Mouse (Mus musculus) embryonic facial prominence, embryonic 11.5 days (tissue): ENCODE results near the gene Ect2l. TPM values are rescaled to one million over a fixed set of nuclear protein-coding genes. Genes with fewer than 3 reads are reported as not detected.

Source experiments
- ATAC-seq: fragments of 200-750 bp; cut with Nextera tagmentation; replicated peaks from 2 replicates; pipeline ENCODE4 v1.8.0; 2017; ENCODE audit warnings: low read depth; ENCODE audit not compliant: insufficient number of reproducible peaks, low FRiP score, low TSS enrichment
- DNase-seq: peaks from one replicate; pipeline ENCODE4 v3.0.0-alpha.2; 2015; ENCODE audit warnings: low spot score
- H3K27ac ChIP-seq: fragments of 300-500 bp; sonication (generic); replicated peaks from 2 replicates; pipeline ENCODE4 v1.5.1; 2014; ENCODE audit warnings: mild to moderate bottlenecking, low read depth, low read length, control low read depth
- H3K27me3 ChIP-seq: fragments of 300-500 bp; sonication (generic); 2 replicates; pipeline ENCODE4 v1.6.1; 2014; ENCODE audit warnings: mild to moderate bottlenecking, low read length, moderate library complexity, mixed read lengths; ENCODE audit not compliant: control insufficient read depth, insufficient read depth
- H3K36me3 ChIP-seq: fragments of 300-500 bp; sonication (generic); replicated peaks from 2 replicates; pipeline ENCODE4 v1.6.1; 2014; ENCODE audit warnings: low read depth, mild to moderate bottlenecking, low read length, moderate library complexity, mixed read lengths; ENCODE audit not compliant: control insufficient read depth, insufficient read depth
- H3K4me1 ChIP-seq: fragments of 300-500 bp; sonication (generic); 2 replicates; pipeline ENCODE4 v1.6.1; 2014; ENCODE audit warnings: low read length, mixed read lengths; ENCODE audit not compliant: control insufficient read depth, insufficient read depth
- H3K4me2 ChIP-seq: fragments of 300-500 bp; sonication (generic); 2 replicates; pipeline ENCODE4 v1.6.1; 2014; ENCODE audit warnings: low read depth, mild to moderate bottlenecking, control low read depth, low read length, moderate library complexity
- H3K4me3 ChIP-seq: fragments of 300-500 bp; sonication (generic); 2 replicates; pipeline ENCODE4 v1.5.1; 2014; ENCODE audit warnings: low read depth, low read length, control low read depth
- H3K9ac ChIP-seq: fragments of 300-500 bp; sonication (generic); replicated peaks from 2 replicates; pipeline ENCODE4 v1.6.1; 2014; ENCODE audit warnings: mild to moderate bottlenecking, control low read depth, low read length
- H3K9me3 ChIP-seq: fragments of 300-500 bp; sonication (generic); replicated peaks from 2 replicates; pipeline ENCODE4 v1.6.1; 2016; ENCODE audit warnings: mild to moderate bottlenecking, low read length, inconsistent platforms, mixed read lengths; ENCODE audit not compliant: control insufficient read depth
- WGBS: fragments of 180-500 bp; shearing (Covaris S2); extraction: QIAGEN DNeasy Blood & Tissue Kit; methylation state at CpG from one replicate; pipeline ENCODE4 v1.1.7; 2014; 5-methylcytosine and 5-hydroxymethylcytosine counted together
- polyA plus RNA-seq: library from polyadenylated mRNA; unstranded; fragments of >200 nt; fragmentation: Nextera tagmentation; extraction: Ambion mirVana; gene quantifications from 2 replicates; pipeline ENCODE4 v1.2.1, GENCODE M21; 2014

Gene Ect2l
- polyA plus RNA-seq, 1 experiment from 2014 or later: 0.87 TPM

- no peak overlapping the region for H3K4me3 ChIP-seq
- no peak for ATAC-seq
- H3K9me3 ChIP-seq: no peaks in the 10 kb centered on the region
- H3K4me1 ChIP-seq: no peaks in the 10 kb centered on the region
- 86% methylated on average over 4 of the region's 4 CpGs for WGBS
- DNase-seq: no peak
- H3K27ac ChIP-seq: no peak overlapping the region
- no peak overlapping the region for H3K9ac ChIP-seq
- no peaks in the 10 kb centered on the region for H3K36me3 ChIP-seq
- no peak overlapping the region for H3K4me2 ChIP-seq
- no peaks in the 10 kb centered on the region for H3K27me3 ChIP-seq
Observed at GRCm38 (mm10) chr10:18199919-18200318, 10.8 kb downstream of the Ect2l start.

GRCm38 (mm10) chr10:18198286-18199015 lies 12.2 kb downstream of the Ect2l start:
- Histone ChIP-seq H3K9ac (no peak overlapping the region), H3K27ac (no peak overlapping the region), H3K4me3 (no peak overlapping the region), H3K36me3 (no peaks in the 10 kb centered on the region), H3K9me3 (no peaks in the 10 kb centered on the region), H3K4me2 (no peak overlapping the region), H3K27me3 (no peaks in the 10 kb centered on the region), H3K4me1 (no peaks in the 10 kb centered on the region)
- 82% methylated on average over 5 of the region's 5 CpGs for WGBS
- ATAC-seq: no peak
- no peak for DNase-seq

- H3K36me3 ChIP-seq: no peaks in the 10 kb centered on the region
- ATAC-seq (no peak), DNase-seq (peak; percentile 92)
- H3K27me3 ChIP-seq: no peaks in the 10 kb centered on the region
- H3K9me3 ChIP-seq: no peaks in the 10 kb centered on the region
- H3K4me2 ChIP-seq: peak overlapping the region; percentile 36
- H3K27ac ChIP-seq: no peak overlapping the region
- H3K9ac ChIP-seq: 0 out of 2 replicates have a peak overlapping the region, but pooled peaks have one; percentile 13
- H3K4me1 ChIP-seq: no peaks in the 10 kb centered on the region
- 44% methylated on average over 14 of the region's 14 CpGs for WGBS
- H3K4me3 ChIP-seq: no peak overlapping the region
Observed at GRCm38 (mm10) chr10:18197206-18197979, 13.3 kb downstream of the Ect2l start.

- H3K27ac ChIP-seq: no peak overlapping the region
- no peak overlapping the region for H3K4me2 ChIP-seq
- no peaks in the 10 kb centered on the region for H3K9me3 ChIP-seq
- no peak overlapping the region for H3K4me3 ChIP-seq
- no peaks in the 10 kb centered on the region for H3K27me3 ChIP-seq
- ATAC-seq: no peak
- DNase-seq: peak; percentile 69
- H3K36me3 ChIP-seq: no peaks in the 10 kb centered on the region
- 56% methylated on average over 14 of the region's 14 CpGs for WGBS
- no peak overlapping the region for H3K9ac ChIP-seq
- H3K4me1 ChIP-seq: no peaks in the 10 kb centered on the region
Observed at GRCm38 (mm10) chr10:18194737-18195141, 16.0 kb downstream of the Ect2l start.

- Histone ChIP-seq H3K9me3 (no peaks in the 10 kb centered on the region), H3K9ac (no peak overlapping the region), H3K36me3 (no peaks in the 10 kb centered on the region), H3K4me1 (no peaks in the 10 kb centered on the region), H3K4me2 (no peak overlapping the region), H3K4me3 (no peak overlapping the region), H3K27me3 (no peaks in the 10 kb centered on the region), H3K27ac (no peak overlapping the region)
- DNase-seq (no peak), ATAC-seq (no peak)
- WGBS: 74% methylated on average over 11 of the region's 11 CpGs
Observed at GRCm38 (mm10) chr10:18194156-18194555, 16.5 kb downstream of the Ect2l start.

GRCm38 (mm10) chr10:18193221-18193620 lies 17.5 kb downstream of the Ect2l start:
- ATAC-seq: no peak
- H3K4me1 ChIP-seq: no peaks in the 10 kb centered on the region
- no peak overlapping the region for H3K4me2 ChIP-seq
- H3K9me3 ChIP-seq: no peaks in the 10 kb centered on the region
- no peaks in the 10 kb centered on the region for H3K27me3 ChIP-seq
- DNase-seq: no peak
- H3K9ac ChIP-seq: no peak overlapping the region
- no peak overlapping the region for H3K4me3 ChIP-seq
- no peaks in the 10 kb centered on the region for H3K36me3 ChIP-seq
- WGBS: 84% methylated on average over 11 of the region's 11 CpGs
- H3K27ac ChIP-seq: no peak overlapping the region

- DNase-seq: no peak
- Histone ChIP-seq H3K27me3 (no peaks in the 10 kb centered on the region), H3K4me1 (no peaks in the 10 kb centered on the region), H3K4me2 (no peak overlapping the region), H3K4me3 (no peak overlapping the region), H3K9ac (no peak overlapping the region), H3K9me3 (no peaks in the 10 kb centered on the region), H3K27ac (no peak overlapping the region), H3K36me3 (no peaks in the 10 kb centered on the region)
- ATAC-seq: no peak
- WGBS: 66% methylated on average over 8 of the region's 8 CpGs
Observed at GRCm38 (mm10) chr10:18191706-18192105, 19.0 kb downstream of the Ect2l start.

- ATAC-seq: no peak
- Histone ChIP-seq H3K9ac (no peak overlapping the region), H3K9me3 (no peaks in the 10 kb centered on the region), H3K27ac (no peak overlapping the region), H3K36me3 (no peaks in the 10 kb centered on the region), H3K27me3 (no peaks in the 10 kb centered on the region), H3K4me2 (no peak overlapping the region), H3K4me3 (no peak overlapping the region), H3K4me1 (no peaks in the 10 kb centered on the region)
- WGBS: 73% methylated on average over 4 of the region's 4 CpGs
- DNase-seq: no peak
Observed at GRCm38 (mm10) chr10:18189498-18189897, 21.2 kb downstream of the Ect2l start.
